Mouse (Mus musculus) lung, postnatal 4 days (tissue): ENCODE data around the gene Sugct.
"Not testable (repeated sequence)": the region's sequence is repeated elsewhere in the genome, so short reads cannot be mapped to it uniquely, and the experiment has no call there.

Experiments used
- DNase-seq, 2 experiments: peaks; one replicate each; pipeline ENCODE4 v3.0.0; 2021

The Sugct gene

DNA sequence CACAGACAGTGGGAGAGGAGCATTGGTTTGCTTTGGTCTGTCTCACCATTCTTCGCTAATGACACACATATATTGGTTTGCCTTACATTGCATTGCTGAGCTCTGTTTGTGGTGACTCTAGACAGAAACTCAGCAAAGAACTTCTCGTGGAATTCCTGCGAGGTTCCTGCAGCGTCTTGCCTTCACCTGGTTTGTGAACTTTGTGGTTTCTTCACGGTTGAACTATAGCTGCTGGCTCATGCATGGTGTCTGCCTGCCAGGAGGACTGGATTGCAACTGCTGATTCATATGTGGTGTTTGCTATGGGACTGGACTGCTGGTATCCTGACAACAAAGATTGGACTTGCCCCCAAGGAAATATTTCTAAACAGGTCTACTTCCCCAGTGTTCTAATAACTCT, 91.6 kb downstream of the Sugct start:
- no peak for DNase-seq

DNA sequence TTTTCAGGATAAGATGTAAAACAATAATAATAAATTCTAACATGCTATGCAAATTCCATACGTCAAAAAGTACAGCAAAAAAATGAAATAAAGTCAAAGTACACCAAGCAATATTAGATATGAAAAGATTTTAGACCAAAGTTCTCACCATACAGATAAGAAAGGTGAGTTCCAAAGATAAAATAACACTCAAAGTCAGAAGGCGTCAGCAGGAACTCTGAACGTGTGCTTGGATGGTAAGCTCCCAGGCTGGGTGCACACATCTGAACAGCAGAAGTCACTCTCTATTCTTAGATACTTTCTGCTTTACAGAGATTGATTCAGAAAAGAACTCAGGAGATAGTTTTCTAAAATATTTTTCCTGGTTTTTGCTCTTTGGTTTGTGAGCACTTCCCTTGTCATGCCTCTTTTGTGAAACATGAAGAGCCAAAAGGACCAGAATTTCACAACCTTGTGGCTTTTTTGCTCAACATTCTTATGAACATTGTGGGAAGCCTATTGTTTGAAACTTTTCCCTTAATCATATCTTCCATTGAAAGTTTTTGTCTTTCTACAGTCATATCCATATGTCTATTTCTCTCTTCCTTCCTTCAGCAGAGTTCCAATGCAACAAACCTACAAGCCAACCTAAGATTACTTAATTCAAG, 110.0 kb downstream of the Sugct start:
- no peak for DNase-seq

DNA sequence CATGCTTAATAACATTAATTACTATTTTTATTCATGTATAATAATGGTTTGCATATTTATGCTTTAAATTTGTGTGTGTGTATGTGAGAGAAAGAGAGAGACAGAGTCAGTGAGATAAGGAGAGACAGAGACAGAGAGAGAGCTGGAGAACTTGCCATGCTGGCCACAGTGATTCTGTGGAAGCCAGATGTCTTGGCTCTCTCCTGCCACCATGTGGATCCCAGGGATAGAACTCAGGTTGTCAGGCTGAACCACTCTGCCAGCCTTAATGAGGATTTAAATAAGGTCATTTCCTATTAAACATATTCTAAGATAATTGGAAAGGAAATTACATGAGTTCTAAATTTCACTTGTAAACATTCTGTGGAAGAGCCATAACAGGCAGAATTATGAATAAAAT, 110.5 kb downstream of the Sugct start:
- no peak for DNase-seq

DNA sequence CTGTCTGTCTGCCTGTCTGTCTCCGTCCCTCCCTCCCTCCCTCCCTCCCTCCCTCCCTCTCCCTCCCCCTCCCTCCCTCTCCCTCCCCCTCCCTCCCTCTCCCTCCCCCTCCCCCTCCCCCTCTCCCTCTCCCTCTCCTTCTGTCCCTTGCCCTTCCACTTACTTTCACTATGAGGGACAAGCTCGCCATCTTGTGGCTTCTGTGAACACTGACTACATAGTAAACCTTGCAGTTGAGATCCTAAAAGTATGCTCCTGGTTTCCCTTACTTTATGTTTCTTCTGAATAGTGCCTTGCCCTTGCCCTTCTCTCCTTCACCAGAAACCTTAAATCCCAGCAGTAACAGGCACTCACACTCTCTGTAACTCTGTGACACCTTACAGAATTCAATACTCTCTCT, 113.7 kb downstream of the Sugct start:
- no peak for DNase-seq

DNA sequence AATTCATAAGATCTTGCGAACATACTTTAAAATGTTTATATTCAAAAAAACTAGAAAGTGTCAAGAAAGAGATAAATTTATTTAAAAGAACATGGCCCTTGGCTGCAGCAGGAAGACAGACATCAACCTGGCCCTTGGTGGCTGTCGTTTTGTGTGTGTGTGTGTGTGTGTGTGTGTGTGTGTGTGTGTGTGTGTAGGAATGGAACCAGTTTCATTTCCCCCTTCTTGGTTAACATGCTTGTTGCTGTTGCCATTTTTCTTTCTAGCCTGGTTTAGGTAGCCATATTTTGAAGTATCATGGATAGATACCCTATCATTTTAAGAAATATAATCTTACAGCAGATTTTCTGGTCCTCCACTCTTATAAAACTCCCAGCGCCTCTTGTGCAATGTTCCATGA, 136.0 kb downstream of the Sugct start:
- no peak for DNase-seq

DNA sequence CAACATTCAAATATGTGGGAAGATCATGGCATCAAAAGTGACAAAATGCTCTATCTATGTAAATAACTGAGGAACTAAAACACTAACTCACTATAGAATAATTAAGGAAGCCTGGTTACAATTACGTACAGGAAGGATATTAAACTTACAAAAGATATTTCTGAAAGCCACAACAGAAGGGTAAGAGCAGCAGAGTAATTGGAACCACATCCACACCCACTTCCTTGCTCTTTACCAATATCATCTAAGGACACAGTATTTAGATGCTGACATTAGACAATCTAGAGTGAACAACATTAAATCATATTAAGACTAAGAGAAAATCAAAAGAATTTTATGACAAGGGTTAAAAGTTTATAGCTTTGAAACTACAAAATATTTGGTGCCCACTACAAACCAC, 159.0 kb downstream of the Sugct start:
- DNase-seq, result no peak

DNA sequence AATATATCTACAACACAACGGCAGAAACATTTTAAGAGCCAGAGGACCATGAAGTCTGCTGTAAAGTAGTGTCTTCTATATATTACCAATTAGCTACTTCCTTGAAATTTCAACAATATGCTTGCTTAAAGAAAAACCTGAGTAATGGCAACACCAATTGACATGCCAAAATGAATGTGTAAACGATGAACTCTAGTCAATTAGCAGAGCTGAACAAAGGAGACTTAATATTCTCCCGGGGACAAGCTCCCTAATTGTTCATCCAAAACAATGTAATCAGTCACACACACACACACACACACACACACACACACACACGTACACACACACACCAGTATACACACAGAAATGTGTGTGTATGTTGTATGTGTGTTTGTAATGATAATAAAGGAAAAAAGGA, 160.5 kb downstream of the Sugct start:
- DNase-seq, result no peak

DNA sequence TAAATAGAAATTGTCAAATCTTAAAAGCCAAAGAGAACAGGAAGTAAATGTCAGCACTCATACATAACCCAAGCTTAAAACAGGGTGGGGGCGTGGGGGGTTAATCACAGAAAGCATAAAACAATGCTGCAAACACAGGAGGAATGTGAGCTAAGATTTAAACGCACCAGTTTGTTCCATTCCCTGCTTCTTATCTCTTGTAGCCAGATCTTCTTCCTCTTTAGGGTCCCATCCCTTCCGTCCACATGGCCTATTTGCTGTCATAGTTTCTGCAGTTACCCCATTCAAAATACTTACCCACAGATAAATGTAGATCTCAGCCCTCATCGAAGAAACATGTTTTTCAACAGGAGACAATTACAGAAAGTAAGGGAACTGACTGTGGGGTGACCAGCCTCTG, 160.9 kb downstream of the Sugct start:
- DNase-seq, result no peak

DNA sequence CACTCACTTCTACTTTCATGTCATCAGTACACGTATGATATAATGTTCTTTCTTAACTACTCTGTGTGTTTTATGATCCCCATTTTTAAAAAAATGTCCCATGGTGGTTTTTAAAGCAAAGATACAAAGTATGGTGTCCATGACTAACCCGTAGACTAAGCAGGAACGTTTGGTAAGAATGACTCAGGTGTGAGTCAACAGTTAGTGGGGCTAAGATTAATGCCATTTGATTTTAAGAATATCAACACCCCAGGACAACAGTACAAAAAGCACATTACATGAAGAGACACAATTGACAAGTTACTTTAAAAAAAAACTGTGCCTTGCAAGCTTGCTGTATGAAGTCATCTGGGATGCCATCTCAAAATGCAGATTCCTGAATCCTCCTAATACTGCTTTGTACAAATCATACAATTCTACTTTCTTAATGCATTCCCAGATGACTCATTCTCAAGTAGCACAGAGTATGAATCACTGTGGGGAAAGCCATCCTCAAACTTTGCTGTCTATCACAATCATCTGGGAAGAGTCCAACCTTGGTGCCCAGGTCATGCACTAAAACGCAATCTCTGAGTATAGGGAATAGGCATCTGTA, 184.1 kb downstream of the Sugct start:
- no peak for DNase-seq

DNA sequence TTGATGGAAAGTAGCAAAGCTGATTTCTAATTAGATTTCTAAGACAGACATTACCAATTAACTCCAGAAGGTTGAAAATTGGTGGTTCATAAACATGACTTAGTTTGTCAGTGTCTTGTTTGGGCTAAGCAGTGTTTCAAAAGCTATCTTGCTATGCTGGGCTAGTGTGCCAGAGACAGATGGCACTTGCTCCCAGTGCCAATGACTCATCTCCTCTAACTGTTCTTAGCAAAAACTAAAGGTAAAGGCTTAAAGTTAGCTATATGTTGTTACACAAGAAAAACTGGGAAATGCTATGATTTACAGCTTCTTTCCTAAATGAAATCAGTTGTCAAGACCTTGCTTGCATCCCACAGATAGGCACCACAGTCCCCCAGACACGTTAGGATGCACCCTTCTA, 200.4 kb downstream of the Sugct start:
- DNase-seq, result no peak

DNA sequence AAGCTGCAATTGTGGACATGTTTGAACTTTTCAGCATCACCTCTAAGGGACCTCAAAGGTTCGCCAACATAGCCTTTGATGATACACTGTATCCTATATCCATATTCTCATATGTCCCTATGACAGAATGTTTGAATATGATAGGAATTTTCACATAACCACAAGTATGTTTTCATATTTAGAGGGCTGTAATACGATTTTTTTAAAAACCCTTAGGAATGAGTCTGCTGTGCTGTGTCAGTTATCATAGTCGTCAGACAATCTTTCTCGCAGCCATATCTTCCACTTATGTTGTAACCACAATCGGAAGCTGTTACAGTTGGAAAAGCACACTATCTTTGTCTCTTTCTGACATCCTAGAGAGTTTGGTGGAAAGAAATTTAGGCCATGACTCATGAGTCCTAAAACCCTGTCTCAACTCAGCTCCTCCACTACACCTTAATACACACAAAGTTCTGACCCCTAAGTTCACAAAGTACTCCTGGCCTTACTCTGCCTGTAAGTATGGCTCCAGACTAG, 201.2 kb downstream of the Sugct start:
- DNase-seq, result no peak

DNA sequence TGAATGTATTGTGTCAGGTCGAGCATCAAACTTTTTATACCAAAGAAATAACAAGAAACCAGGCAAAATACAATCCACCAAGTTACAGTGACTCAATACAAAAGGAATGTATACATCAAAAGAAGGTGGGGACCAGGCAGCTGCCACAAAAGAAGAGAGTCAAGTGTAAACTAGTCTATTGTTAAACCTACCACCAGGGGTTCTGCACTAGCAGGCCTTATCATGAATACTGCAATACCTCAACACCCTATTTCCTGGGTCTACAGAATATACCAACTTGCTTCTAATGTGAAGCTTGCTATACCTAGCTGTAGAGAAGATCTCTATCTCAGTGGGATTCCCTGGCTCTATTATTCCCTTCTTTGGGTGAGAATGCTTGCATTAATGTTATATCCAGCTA, 237.4 kb downstream of the Sugct start:
- DNase-seq, result not testable (repeated sequence)

DNA sequence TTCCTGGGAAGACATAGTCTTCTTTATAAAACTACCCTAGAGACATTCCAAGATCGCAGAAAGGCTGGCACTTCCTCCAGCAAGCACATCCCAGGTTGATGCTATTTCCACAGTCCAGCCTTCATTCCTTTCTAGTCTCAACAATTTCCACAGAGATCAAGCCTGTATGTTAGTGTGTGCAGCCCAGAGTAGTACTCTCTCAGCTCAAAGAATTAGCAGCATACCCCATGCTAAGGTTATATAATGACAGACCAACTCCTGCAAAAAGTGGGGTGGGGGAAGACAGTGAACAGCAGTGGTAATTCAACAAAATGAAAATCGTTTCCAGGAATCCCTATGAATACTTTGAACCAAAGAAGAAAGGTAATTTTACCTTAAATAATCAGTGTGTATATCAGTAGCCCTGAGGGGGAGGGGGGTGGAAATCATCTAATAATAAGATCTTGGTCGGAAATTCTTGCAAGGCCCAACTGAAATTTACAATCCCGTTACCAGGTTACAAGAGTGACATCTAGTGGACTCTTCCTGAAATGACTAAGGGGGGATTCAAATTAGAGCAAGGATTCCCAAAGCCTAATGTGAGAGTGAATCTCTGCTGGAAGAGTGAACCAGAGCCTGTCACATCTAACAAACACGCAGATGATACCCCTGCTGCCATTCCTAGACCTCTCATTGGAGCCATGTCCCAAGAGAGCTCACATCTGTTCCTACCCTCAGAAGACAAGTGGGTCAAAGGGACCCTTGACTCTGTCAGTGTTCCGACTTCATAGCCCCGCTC, 263.0 kb downstream of the Sugct start:
- no peak for DNase-seq

DNA sequence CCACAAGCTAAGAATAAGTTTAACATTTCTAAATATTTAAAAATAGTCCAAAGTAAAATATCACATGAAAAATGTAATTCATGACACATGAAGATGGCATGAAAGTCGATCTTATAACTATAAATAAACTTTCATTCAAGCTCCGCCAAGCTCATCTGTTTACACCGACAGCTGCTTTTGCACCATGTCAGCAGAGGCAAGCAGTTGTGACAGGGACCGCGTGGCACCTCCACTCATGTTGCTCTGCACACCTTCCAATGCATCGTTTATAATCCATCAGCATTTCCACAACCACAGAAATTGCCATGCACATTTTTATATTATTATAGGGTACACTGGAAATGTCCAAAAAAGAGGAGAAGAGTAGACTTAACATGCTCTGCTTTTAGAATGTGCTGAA, 273.5 kb downstream of the Sugct start:
- DNase-seq, result no peak

DNA sequence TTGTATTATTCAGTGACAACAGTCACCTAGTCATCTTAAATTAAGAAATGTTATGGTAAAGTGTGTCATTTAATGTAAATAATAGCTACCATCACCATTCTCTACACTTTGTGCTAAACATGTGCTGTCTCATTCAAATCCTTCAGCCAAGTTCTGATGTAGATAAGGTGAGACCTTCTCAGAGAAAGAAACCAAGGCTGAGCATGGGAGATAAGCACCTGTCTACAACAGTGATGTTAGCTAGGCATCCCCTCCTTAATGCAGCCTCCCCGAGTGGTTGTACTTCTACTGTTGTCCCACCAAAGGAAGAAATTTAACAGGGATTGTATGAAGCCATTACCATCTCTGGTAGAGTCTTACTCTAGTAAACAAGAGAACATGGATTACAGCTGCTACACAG, 274.8 kb downstream of the Sugct start:
- no peak for DNase-seq

DNA sequence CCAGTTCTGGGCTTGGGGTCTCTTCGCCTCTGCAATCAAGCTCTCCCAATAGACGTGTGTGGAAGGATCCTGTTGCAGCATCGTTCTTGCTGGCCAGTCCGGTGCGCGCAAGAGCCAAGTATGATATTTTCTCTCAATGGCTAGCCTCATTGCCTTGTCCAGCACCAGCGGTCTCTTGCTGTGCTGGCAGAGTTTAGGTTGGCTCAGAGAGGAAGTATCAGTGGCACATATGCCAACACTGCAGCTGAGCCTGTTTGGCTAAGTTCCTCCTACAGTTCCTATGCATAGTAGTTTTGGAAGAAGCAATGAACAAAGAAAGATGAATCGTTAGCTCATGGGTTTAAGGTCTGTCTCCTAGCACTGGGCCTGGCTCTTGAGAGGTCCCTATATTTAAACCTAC, 352.5 kb downstream of the Sugct start:
- no peak for DNase-seq

DNA sequence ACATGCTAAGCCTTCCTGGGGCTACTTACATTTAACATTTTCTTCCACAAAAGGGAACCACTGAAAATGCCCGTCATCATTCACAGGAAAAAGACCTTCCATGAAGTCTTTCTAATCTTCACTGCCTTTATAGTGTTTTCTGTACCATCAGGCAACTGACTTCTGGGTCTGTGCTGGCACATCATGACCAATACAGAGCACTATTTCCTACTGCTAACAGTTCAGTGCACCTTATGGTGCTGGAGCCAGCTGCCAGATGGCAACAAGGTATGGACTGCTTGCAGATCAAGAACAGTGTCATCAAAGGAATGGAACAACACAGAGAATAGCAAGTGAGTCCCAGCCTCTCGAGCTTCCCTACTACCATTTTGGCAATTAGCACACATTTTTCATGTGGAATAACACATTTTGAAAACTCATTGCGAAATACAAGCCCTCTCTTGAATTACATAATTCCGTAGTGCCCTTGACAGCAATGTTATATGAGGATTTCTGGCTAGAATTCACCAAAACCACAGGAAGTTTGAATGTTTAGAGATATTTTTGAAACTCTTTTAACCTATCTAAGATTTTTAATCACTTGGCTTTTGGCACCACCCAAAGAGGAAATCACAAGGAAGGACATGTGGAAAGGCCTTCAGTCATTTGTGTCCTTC, 359.3 kb downstream of the Sugct start:
- DNase-seq, result no peak

DNA sequence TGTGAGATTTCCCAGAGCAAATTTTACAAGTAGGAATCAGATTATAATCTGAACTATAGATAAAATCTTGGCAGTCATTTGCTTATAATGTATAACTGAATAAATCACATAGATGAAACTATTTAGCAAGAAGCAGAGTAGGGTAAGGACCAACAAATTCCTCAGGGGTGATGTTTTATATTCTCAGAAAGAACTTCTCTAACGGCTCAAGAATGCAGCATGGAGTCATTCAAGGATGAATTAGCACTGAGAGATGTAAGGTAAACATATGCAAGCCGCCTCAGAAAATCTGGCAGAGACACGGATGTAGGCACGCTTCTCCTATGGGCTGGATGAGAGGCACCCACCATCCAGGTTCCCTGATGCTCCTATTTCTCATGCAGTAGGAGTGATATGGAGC, 368.5 kb downstream of the Sugct start:
- no peak for DNase-seq

DNA sequence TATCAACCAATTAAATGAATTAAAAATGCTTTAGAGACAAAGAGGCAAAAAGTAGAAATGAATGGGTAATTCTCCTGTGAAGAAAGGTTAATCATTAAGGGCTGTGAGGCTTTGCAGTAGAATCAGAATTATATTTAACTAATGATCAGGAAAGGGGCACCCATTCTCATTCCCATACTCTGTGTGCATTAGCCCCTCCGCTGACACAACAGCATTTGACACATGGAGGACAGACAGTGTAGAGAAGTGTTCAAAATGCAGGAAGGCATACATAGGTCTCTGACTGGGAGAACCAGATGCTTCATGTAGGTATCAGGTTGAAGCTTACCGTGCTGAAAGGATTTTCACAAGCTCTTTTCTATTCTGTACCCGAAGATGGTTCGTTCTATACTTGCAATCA, 393.8 kb downstream of the Sugct start:
- no peak for DNase-seq

DNA sequence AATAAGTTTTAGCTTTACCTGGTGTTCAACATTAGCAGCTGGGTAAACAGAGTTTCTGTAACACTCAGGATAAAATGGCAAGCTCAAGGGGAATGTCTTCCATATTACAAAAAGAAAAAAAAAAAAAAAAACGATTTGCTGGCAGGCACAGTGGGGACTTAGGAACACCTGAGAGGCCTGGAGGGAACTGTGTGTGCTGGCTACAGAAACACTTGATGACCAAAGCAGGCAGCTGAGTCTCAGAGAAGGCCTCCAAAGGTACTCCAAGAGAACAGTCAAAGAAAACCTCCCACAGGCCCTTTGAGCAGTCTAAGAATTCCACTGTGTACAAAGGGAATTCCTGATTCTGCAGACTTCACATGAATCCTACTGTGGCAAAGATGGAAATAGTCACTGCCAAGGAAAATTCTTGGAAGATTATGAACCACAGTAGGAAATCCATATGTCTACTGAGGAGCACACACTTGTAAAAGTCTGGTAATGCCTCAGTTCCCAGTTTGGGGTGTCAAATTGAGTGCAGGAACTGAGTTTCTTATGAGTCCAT, 397.8 kb downstream of the Sugct start:
- DNase-seq, result no peak

DNA sequence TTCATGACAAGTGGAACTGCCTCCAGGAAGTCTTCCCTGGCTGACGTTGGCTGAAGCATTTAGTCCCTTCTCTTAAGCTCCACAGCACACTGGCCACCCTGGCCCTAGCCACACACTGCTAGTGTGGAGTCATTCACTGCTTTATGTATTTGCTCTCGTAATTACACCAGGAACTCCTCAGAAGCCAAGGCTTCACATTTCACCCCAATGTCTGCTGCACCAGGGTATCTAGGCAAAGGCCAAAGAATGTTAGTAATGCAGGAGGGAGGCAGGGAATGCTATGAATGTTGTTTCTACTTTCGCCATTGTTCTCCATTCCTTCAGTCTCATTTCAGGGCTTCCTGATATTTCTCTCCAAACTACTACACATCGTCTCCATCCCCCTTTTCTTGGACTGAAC, 398.4 kb downstream of the Sugct start:
- DNase-seq, result no peak

DNA sequence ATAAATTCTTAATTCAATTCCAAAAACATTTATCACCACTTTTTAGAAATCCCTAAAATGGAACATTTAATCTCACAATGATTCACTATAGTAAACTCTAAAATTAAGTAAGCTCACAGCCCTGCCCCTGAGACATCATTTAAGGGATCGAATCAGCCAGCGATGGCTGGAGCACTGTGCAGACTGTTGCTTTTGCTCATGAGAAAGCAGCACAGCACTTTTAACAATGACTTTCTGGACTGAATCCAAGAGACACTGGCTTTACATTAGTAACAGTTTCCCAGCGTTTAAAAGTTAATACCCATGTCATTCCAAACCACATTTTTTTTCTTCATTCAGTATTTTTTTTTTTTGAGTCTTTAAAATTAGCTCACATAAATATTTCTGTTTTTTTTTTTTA, 398.9 kb downstream of the Sugct start:
- DNase-seq, result no peak

DNA sequence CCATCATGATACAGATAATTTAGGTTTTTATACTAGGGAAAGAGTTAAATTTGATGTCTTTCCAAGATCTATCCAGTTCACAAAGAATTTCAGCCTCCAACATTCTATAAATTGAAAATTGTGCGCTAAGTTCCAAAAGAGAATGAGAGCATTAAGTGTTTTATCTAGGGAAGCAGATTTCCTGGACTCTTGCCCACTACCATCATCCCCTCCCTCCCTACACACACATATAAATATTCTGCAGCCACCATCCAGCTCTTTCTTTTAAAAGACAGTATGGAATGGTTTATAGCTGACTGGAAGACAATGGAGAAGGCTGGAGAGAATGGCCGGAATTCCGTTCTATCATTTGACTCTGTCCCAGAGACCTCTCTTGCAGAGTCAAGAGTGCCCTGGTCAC, 404.3 kb downstream of the Sugct start:
- DNase-seq, result no peak

DNA sequence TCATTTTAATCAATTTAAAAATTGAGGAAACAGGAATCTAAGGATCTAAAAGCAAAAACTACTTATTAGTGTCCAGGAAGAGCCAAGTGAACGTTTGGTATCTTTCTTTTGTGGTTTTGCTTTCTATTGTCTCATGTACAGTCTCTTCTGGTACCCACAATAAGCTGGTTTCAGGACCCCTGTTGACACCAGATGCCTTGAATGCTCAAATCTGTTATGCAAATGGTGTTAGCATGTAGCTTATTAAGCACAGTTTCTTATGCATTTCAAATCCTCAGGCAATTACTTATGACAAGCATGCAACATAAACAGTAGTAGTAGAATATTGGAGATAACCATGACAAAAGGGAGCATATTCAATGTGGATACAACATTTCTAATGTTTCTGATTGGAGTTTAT, 407.0 kb downstream of the Sugct start:
- DNase-seq, result no peak
